ENCODE assay signal across 7 mouse cellular contexts in genomic region chr12:55489986-55490721, GRCm38 (mm10). TPM values are rescaled to one million over a fixed set of nuclear protein-coding genes. Genes with fewer than 3 reads are reported as not detected.
DNase-seq lines count a peak whose midpoint lies in the region; ATAC-seq and TF ChIP-seq lines count a peak whose summit lies in the region.

No protein-coding gene starts in this region.

- peaks cover 18% of the 10 kb centered on the region for H3K4me1 ChIP-seq in kidney, embryonic 14.5 days (ENCODE audit: control insufficient read depth, insufficient read depth, low read length)
- H3K4me1 ChIP-seq in ES-E14 (ENCODE audit: control insufficient read depth in 2 of 2, insufficient read depth in 2 of 2, low read length in 2 of 2, poor library complexity in 1 of 2) = peaks cover 8 to 11% of the 10 kb centered on the region in 2 experiments; a peak in 3 of 4 replicates
- peaks cover 10% of the 10 kb centered on the region; the same call in 1 of the 2 replicates for H3K4me1 ChIP-seq in bone marrow, adult 2 months (ENCODE audit: control insufficient read depth, insufficient read depth, low read length)
- H3K4me1 ChIP-seq in liver, embryonic 16.5 days (ENCODE audit: control insufficient read depth, low read depth, low read length) = peaks cover 23% of the 10 kb centered on the region

- no peaks in the 10 kb centered on the region for H3K9me3 ChIP-seq in kidney, embryonic 14.5 days (ENCODE audit: control insufficient read depth, low read length)
- no peaks in the 10 kb centered on the region for H3K9me3 ChIP-seq in ES-E14 (ENCODE audit: control insufficient read depth, insufficient read depth, low read depth, low read length)
- no peaks in the 10 kb centered on the region for H3K9me3 ChIP-seq in liver, embryonic 16.5 days (replicated peaks; ENCODE audit: control insufficient read depth, low read length)

- no peak overlapping the region for H3K27ac ChIP-seq in kidney, embryonic 14.5 days (ENCODE audit: low read depth, low read length)
- no peak overlapping the region for H3K27ac ChIP-seq in ES-E14 (ENCODE audit: insufficient read depth, low read depth, low read length, poor library complexity, severe bottlenecking)
- H3K27ac ChIP-seq in bone marrow, adult 2 months (ENCODE audit: control insufficient read depth, insufficient read depth, low read depth, low read length, poor library complexity) = peak overlapping the region; percentile 42
- H3K27ac ChIP-seq in liver, embryonic 16.5 days (ENCODE audit: low read length) = peak overlapping the region; percentile 49

- TF ChIP-seq POLR2A in bone marrow, adult 2 months (IDR thresholded peaks at IDR 0.05; ENCODE audit: borderline replicate concordance, control insufficient read depth, low read depth, low read length) = no peak

- in situ Hi-C loops in ES-E14 (cut with MboI; ENCODE audit: low sequenced_read_pairs in 2 of 2, unreplicated experiment in 2 of 2) = no loop called here

- H3K4me2 ChIP-seq in kidney, embryonic 14.5 days (replicated peaks; ENCODE audit: low read depth, low read length) = peak overlapping the region; percentile 74
- H3K4me2 ChIP-seq in liver, embryonic 16.5 days (ENCODE audit: low read depth, low read length) = peak overlapping the region; percentile 26

- H3K36me3 ChIP-seq in kidney, embryonic 14.5 days (ENCODE audit: control insufficient read depth, insufficient read depth, low read length) = peaks cover 39% of the 10 kb centered on the region
- H3K36me3 ChIP-seq in ES-E14 (ENCODE audit: control insufficient read depth, insufficient read depth, low read length, poor library complexity, severe bottlenecking) = peaks cover 19% of the 10 kb centered on the region
- H3K36me3 ChIP-seq in liver, embryonic 16.5 days (ENCODE audit: control insufficient read depth, insufficient read depth) = peaks cover 11% of the 10 kb centered on the region

- TF ChIP-seq CTCF in bone marrow, adult 2 months (IDR thresholded peaks at IDR 0.05; ENCODE audit: control insufficient read depth, insufficient read depth, low read length) = no peak

- H3K4me3 ChIP-seq in kidney, embryonic 14.5 days (ENCODE audit: low read length) = no peak overlapping the region
- 0 out of 4 replicates have a peak overlapping the region, but pooled peaks of 1 of the 2 experiments have one; percentile 1 for H3K4me3 ChIP-seq in ES-E14 (ENCODE audit: insufficient read depth in 1 of 2, low read depth in 1 of 2, low read length in 2 of 2, poor library complexity in 1 of 2, severe bottlenecking in 1 of 2)
- H3K4me3 ChIP-seq in bone marrow, adult 2 months (replicated peaks; ENCODE audit: control insufficient read depth, low read depth, low read length) = peak overlapping the region; percentile 52
- H3K4me3 ChIP-seq in liver, embryonic 16.5 days (ENCODE audit: low read depth, low read length) = peak overlapping the region; percentile 90

- 86% methylated on average over 14 of the region's 14 CpGs for WGBS in kidney, embryonic 14.5 days
- WGBS in bone marrow, adult 2 months = 76% methylated on average over 14 of the region's 14 CpGs
- 76% methylated on average over 14 of the region's 14 CpGs for WGBS in liver, embryonic 16.5 days (ENCODE audit: insufficient replicate concordance)

- H3K9ac ChIP-seq in kidney, embryonic 14.5 days (ENCODE audit: low read depth, low read length) = peak overlapping the region; percentile 18; the same call in 1 of the 2 replicates
- no peak overlapping the region for H3K9ac ChIP-seq in ES-E14 (ENCODE audit: insufficient read depth, low read depth, low read length, poor library complexity, severe bottlenecking)
- H3K9ac ChIP-seq in liver, embryonic 16.5 days (ENCODE audit: low read depth, low read length) = no peak overlapping the region

- no peaks in the 10 kb centered on the region for H3K27me3 ChIP-seq in kidney, embryonic 14.5 days (ENCODE audit: control insufficient read depth, insufficient read depth, low read length)
- 0 out of 2 replicates have a peak, but pooled peaks cover 2% of the 10 kb centered on the region for H3K27me3 ChIP-seq in liver, embryonic 16.5 days (ENCODE audit: control insufficient read depth, insufficient read depth, low read depth, low read length)

- DNase-seq in kidney, adult 11 months = no peak
- no peak for DNase-seq in ES-E14 (ENCODE audit: low read depth, low spot score)
- no peak for DNase-seq in right cerebral cortex, adult 2 months (ENCODE audit: low spot score in 2 of 2)

- no peak for ATAC-seq in kidney, embryonic 14.5 days (ENCODE audit: low FRiP score, low TSS enrichment)
- ATAC-seq in liver, embryonic 16.5 days (ENCODE audit: low read depth) = no peak
- ATAC-seq in megakaryocyte progenitor cell, adult 5-6 weeks (replicated peaks; ENCODE audit: poor library complexity) = no peak

TF ChIP-seq in ES-E14, 5 proteins besides CTCF, POLR2A, EP300 and RAD21:
- TF ChIP-seq ZNF384 (IDR thresholded peaks at IDR 0.05; ENCODE audit: low read depth, low read length) (0 out of 2 replicates have a peak, but pooled peaks have one; percentile 6), MAFK (IDR thresholded peaks at IDR 0.05; ENCODE audit: insufficient read depth, low read depth, low read length) (no peak)

RNA-seq across cellular contexts. Expression of gene Nfkbia, which starts 2.3 kb away (rescaled TPM):
- 69.0 and 75.2 TPM in 2 replicates for polyA plus RNA-seq in kidney, embryonic 14.5 days (2014; fragmentation: Nextera tagmentation; extraction: Ambion mirVana)
- 30.6 and 34.7 TPM in 2 replicates for total RNA-seq in ES-E14 (2012; rRNA removed)
- polyA plus RNA-seq in bone marrow, adult 2 months (2011; ENCODE audit: insufficient read depth, insufficient read length, low replicate concordance, missing spikeins) = 51.8 and 91.0 TPM in 2 replicates
- 19.8 and 24.5 TPM in 2 replicates for polyA plus RNA-seq in liver, embryonic 16.5 days (2015; fragmentation: Nextera tagmentation; extraction: Ambion mirVana)
- total RNA-seq in megakaryocyte progenitor cell, adult 5-6 weeks (2015) = 40.6 and 85.4 TPM in 2 replicates
- total RNA-seq in megakaryocyte progenitor cell, adult 5-6 weeks (2017) = 36.4 and 69.6 TPM in 2 replicates

Comparison
In these comparisons a context has a peak if more than half of its experiments do, and no peak if none do; other contexts are left out.
1. H3K27ac ChIP-seq: peak in bone marrow, adult 2 months (single experiment) and liver, embryonic 16.5 days (single experiment); none in kidney, embryonic 14.5 days (single experiment) and ES-E14 (single experiment).